Mouse (Mus musculus) heart, adult 2 months (tissue): ENCODE results near the gene Fam240a. TPM values are rescaled to one million over a fixed set of nuclear protein-coding genes. Genes with fewer than 3 reads are reported as not detected.

Experiments used
- DNase-seq, 2 experiments: peaks; one replicate each; pipeline ENCODE4 v3.0.0; 2021
- H3K27ac ChIP-seq: fragments of 200-600 bp; 2 replicates; pipeline ENCODE4 v1.8.1; 2022
- H3K27me3 ChIP-seq: fragments of 200-500 bp; 2 replicates; pipeline ENCODE4 v1.6.1; 2012; ENCODE audit warnings: mild to moderate bottlenecking, low read length, inconsistent platforms, mixed read lengths; ENCODE audit not compliant: control insufficient read depth, insufficient read depth
- H3K36me3 ChIP-seq: fragments of 200-500 bp; 2 replicates; pipeline ENCODE4 v1.6.1; 2012; ENCODE audit warnings: low read length, inconsistent platforms; ENCODE audit not compliant: control insufficient read depth, insufficient read depth
- H3K4me1 ChIP-seq: fragments of 200-500 bp; 2 replicates; pipeline ENCODE4 v1.6.1; 2011; ENCODE audit warnings: low read length; ENCODE audit not compliant: control insufficient read depth, insufficient read depth
- H3K4me3 ChIP-seq: fragments of 200-600 bp; 2 replicates; pipeline ENCODE4 v1.8.1; 2022
- H3K79me2 ChIP-seq: fragments of 200-500 bp; replicated peaks from 2 replicates; pipeline ENCODE4 v1.6.1; 2012; ENCODE audit warnings: mild to moderate bottlenecking, inconsistent platforms, low read length, moderate library complexity, mixed read lengths; ENCODE audit not compliant: control insufficient read depth, insufficient read depth
- H3K9ac ChIP-seq: fragments of 200-500 bp; 2 replicates; pipeline ENCODE4 v1.6.1; 2012; ENCODE audit warnings: low read depth, mild to moderate bottlenecking, control low read depth, inconsistent platforms, low read length, mixed read lengths
- CTCF ChIP-seq: fragments of 200-600 bp; IDR thresholded peaks from 2 replicates; pipeline ENCODE4 v1.8.1; 2022; ENCODE audit warnings: antibody characterized with exemption, mild to moderate bottlenecking, moderate library complexity
- EP300 ChIP-seq: fragments of 200-500 bp; IDR thresholded peaks from 2 replicates; pipeline ENCODE4 v1.6.1; 2011; ENCODE audit warnings: low read depth, low read length, control low read depth; ENCODE audit not compliant: insufficient read depth
- POLR2A ChIP-seq: fragments of 200-500 bp; IDR thresholded peaks from 2 replicates; pipeline ENCODE4 v1.6.1; 2011; ENCODE audit warnings: mild to moderate bottlenecking, low read depth, low read length, control low read depth; ENCODE audit not compliant: insufficient read depth
- WGBS: fragments of 180-500 bp; shearing (Covaris S2); methylation state at CpG from one replicate; pipeline ENCODE4 v1.1.7; 2018; 5-methylcytosine and 5-hydroxymethylcytosine counted together
- intact Hi-C: fragments of 180-260 bp; cut with DNase I; formaldehyde crosslinking; loops from one replicate; pipeline ENCODE4 v1.15.1; 2025
- polyA plus RNA-seq: library from polyadenylated mRNA; depleted of rRNA; stranded (reverse); fragments of >200 nt; gene quantifications from 2 replicates; pipeline ENCODE4 v1.2.3, GENCODE M21; 2012
- total RNA-seq, 2 experiments: library from RNA; stranded (reverse); gene quantifications; 2 replicates each; pipeline ENCODE4 v1.2.3; 2021

Fam240a gene
- total and polyA plus RNA-seq, 3 experiments: not detected

DNA sequence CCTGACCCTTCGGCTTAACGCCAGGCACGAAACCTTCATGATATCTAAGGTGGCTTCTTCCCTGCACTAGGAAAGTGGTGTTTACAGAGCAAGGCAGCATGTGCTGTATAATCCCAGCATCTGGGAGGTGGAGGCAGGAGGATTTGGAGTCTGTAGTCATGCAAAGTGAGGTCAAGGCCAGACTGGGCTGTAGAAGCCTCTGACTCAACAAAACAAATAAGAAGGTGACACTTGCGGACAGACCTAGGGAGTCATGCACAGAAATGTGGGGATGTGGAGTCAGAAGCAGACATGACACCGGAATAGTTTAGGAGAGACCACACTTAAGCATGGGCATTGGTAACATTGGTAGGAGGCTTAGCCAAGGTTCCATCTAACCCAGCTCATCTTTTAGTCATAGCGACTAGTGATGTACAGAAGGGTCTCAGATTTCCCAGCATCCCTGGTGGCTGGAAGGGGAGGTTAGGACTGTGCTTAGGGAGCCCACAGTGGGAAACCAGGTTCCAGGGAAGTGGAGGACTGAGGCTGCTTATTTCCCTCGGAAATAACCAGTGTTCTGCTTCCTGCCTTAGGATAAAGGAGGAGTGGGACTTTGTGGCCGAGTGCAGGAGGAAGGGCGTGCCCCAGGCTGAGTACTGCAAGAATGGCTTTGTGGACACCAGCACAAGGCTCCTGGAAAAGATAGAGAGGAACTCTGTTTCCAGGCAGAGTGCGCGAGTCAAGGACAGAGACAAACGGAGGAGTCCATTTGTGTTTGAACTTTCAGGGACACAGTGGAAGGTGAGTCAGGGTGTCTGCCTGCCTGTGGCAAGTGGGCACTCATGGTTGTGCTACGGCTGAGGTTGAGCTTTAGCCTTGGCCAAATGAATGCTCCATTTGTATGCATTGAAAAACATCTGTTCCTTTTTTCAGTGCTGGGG is 43.8 kb upstream of the Fam240a start:
- Histone ChIP-seq H3K27me3 (no peaks in the 10 kb centered on the region), H3K79me2 (no peaks in the 10 kb centered on the region), H3K4me3 (no peak overlapping the region), H3K4me1 (peaks cover 5% of the 10 kb centered on the region), H3K27ac (peak overlapping the region; percentile 24), H3K36me3 (peaks cover 5% of the 10 kb centered on the region; the same call in 1 of the 2 replicates), H3K9ac (no peak overlapping the region)
- intact Hi-C loops: no loop called here
- 66% methylated on average over 13 of the region's 13 CpGs for WGBS
- no peak for DNase-seq
- TF ChIP-seq CTCF: no peak
- TF ChIP-seq POLR2A: no peak
- TF ChIP-seq EP300: 0 out of 2 replicates have a peak, but pooled peaks have one; percentile 6

DNA sequence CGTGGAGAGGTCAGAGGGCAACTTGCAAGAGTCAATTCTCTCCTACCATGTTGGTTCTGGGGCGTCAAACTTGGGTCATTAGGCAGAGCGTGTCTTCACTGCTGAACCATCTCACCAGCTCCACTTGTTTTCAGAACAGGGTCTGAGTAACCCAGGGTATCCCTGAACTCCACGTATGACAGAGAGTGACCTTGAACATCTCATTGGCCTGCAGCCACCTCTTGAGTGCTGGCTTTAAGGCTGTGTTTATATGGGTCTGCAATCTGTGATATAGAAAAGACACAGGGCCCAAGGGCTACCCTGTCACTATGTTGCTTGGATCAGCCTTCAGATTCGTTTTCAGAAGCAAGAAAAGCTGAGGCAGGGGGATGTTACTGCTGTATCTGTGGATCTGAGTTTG is 43.0 kb upstream of the Fam240a start:
- intact Hi-C loops: no loop called here
- 78% methylated on average over 5 of the region's 5 CpGs for WGBS

DNA sequence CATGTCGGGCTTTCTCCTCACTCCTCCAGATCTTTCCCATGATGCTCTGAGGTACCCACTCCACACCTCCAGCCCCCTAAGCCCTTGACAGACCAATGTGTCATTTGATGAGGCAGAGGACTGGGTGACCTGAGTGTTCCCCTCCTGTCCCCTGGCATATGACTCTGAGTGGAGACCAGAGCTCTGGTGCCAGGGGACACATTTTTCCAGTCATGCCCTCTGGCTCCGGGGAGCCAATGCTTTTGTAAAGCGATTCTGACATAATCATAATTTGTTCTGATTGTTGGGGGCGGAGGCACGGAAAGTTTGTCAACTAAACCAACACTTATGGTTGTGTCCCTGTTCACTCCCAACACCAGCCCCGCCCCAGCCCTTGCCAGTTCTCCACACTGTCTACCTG is 39.3 kb upstream of the Fam240a start:
- DNase-seq: peak in 1 of 2 experiments; percentile 76
- peaks cover 5% of the 10 kb centered on the region for H3K4me1 ChIP-seq
- no peaks in the 10 kb centered on the region for H3K79me2 ChIP-seq
- no peaks in the 10 kb centered on the region for H3K27me3 ChIP-seq
- intact Hi-C loops: no loop called here
- TF ChIP-seq CTCF (no peak), POLR2A (0 out of 2 replicates have a peak, but pooled peaks have one; percentile 10), EP300 (peak; percentile 95)
- 59% methylated on average over 6 of the region's 6 CpGs for WGBS
- peak overlapping the region; percentile 52; the same call in 1 of the 2 replicates for H3K9ac ChIP-seq
- H3K27ac ChIP-seq: peak overlapping the region; percentile 93
- no peak overlapping the region for H3K4me3 ChIP-seq
- peaks cover 2% of the 10 kb centered on the region; the same call in 1 of the 2 replicates for H3K36me3 ChIP-seq

More for the DNA sequence above, 43.0 kb upstream of the Fam240a start:
- H3K4me1 ChIP-seq: peaks cover 5% of the 10 kb centered on the region
- DNase-seq: no peak
- peak overlapping the region; percentile 24; the same call in 1 of the 2 replicates for H3K27ac ChIP-seq
- no peak overlapping the region for H3K4me3 ChIP-seq
- TF ChIP-seq EP300 (no peak), POLR2A (no peak), CTCF (no peak)
- no peaks in the 10 kb centered on the region for H3K27me3 ChIP-seq
- H3K79me2 ChIP-seq: no peaks in the 10 kb centered on the region
- H3K36me3 ChIP-seq: peaks cover 4% of the 10 kb centered on the region; the same call in 1 of the 2 replicates
- H3K9ac ChIP-seq: no peak overlapping the region

DNA sequence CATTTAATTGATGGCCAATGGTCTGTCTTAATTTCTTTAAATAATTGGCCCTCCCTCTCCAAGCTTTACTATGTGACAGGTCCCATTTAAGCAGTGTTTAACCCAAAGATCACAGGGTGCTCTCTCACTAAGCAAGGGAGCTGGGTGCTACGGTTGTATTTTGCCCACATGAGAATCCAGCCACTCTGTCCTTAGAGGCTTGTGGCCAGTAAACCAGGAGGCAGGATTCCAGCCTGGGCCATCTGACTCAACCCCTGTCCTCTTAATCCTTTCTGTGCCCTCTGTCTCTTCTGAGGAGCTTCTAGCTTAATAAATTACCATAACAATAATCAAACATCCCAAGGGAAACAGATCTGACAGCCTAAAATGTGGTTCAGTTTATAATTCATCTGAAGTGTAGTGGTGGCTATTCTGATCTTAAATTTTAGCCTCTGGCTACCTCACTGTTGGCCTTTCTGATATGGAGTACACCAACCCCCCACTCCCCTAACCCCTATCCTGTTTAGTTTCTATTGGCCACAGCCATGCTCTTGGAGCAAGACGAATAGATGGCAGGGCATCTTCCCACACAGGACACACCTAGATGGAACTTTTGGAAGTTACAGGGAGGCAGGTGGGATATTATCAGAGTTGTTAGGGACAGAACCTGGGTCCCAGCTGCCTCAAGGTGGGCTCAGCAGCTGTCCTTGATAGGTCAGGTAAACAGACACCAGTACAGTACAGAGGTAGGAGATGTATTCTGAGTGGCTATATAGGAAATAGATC is 38.2 kb upstream of the Fam240a start:
- TF ChIP-seq POLR2A (no peak), EP300 (no peak), CTCF (no peak)
- peak overlapping the region; percentile 92 for H3K9ac ChIP-seq
- intact Hi-C loops: loop anchor here (1.0 kb wide), 1 partner anchor 32 kb away; no protein-coding TSS in a partner anchor
- H3K4me1 ChIP-seq: no peaks in the 10 kb centered on the region
- H3K36me3 ChIP-seq: peaks cover 2% of the 10 kb centered on the region; the same call in 1 of the 2 replicates
- H3K27ac ChIP-seq: peak overlapping the region; percentile 93
- 32% methylated on average over 2 of the region's 2 CpGs for WGBS
- no peaks in the 10 kb centered on the region for H3K79me2 ChIP-seq
- DNase-seq: peak in 1 of 2 experiments; percentile 17
- no peaks in the 10 kb centered on the region for H3K27me3 ChIP-seq
- peak overlapping the region; percentile 61 for H3K4me3 ChIP-seq

DNA sequence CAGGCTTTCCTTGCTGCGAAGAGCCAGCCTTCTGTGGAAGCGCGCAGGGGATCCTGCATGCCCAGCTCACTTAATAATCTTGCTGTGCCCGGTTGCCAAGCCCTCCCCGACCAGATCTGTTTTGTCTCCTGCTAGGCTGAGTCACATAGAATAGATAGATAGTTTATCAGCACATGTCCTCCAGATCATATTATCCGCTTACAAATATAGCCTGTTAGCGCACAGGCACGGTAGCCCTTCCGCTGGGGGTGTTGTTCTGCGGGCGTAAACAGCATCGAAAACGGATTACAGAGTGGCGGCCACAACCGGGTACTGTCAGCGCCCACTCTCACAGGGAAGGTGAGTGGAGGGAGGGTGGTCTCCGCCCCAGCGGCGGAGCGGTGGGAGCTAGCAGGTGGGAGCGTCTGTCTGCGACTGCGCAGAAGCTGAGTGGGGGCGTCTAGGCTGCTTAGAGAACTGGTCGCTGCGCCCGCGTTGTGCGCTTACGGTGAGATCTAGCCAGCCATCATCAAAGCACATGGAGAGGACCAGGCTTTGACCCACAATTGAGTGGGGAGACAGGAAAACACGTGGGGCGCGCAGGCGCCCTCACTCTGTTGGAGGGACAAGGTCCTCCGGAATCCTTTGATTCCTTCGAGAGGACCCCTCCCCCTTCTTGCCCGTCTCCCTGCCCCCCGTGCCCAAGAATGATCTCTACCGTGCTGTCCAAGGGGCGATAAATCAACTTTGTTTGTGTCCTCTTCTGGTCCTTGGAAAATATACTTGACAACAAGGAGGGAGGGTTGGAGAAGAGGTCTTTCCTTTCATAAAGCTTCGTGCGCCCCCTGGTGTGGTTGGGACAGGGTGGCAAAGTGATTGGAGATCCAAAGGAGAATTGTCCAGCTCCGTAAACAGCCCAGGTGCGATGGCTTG is 37.1 kb upstream of the Fam240a start:
- Histone ChIP-seq H3K4me3 (peak overlapping the region; percentile 61), H3K36me3 (no peaks in the 10 kb centered on the region), H3K79me2 (no peaks in the 10 kb centered on the region), H3K27ac (peak overlapping the region; percentile 93), H3K4me1 (peaks cover under 1% of the 10 kb centered on the region), H3K27me3 (no peaks in the 10 kb centered on the region), H3K9ac (peak overlapping the region; percentile 92)
- TF ChIP-seq EP300 (peak; percentile 78), POLR2A (peak; percentile 74; the same call in 1 of the 2 replicates), CTCF (peak; percentile 77)
- peak; percentile 74 to 83 for DNase-seq
- intact Hi-C loops: loop anchor here (1.0 kb wide), 1 partner anchor 31 kb away; no protein-coding TSS in a partner anchor
- WGBS: under 1% methylated on average over 44 of the region's 44 CpGs
